Mouse (Mus musculus) limb, embryonic 11.5 days (tissue): ENCODE results near the gene Zfp36l1. TPM values are rescaled to one million over a fixed set of nuclear protein-coding genes. Genes with fewer than 3 reads are reported as not detected.
A peak's percentile ranks its signal among the peaks of the same experiment; 100 is the strongest.
"Not testable (repeated sequence)": the region's sequence is repeated elsewhere in the genome, so short reads cannot be mapped to it uniquely, and the experiment has no call there.

ENCODE experiments used
- ATAC-seq: fragments of 200-750 bp; cut with Nextera tagmentation; 2 replicates; pipeline ENCODE4 v1.8.0; 2017; ENCODE audit warnings: low read depth; ENCODE audit not compliant: insufficient number of reproducible peaks, low FRiP score, low TSS enrichment
- DNase-seq: peaks from one replicate; pipeline ENCODE4 v3.0.0-alpha.2; 2015; ENCODE audit warnings: low spot score
- H3K27ac ChIP-seq: fragments of 300-500 bp; sonication (generic); replicated peaks from 2 replicates; pipeline ENCODE4 v1.5.1; 2014; ENCODE audit warnings: low read depth, mild to moderate bottlenecking, low read length
- H3K27me3 ChIP-seq: fragments of 300-500 bp; sonication (generic); 2 replicates; pipeline ENCODE4 v1.6.1; 2014; ENCODE audit warnings: mild to moderate bottlenecking, low read length, mixed read lengths; ENCODE audit not compliant: control insufficient read depth, insufficient read depth
- H3K36me3 ChIP-seq: fragments of 300-500 bp; sonication (generic); 2 replicates; pipeline ENCODE4 v1.6.1; 2014; ENCODE audit warnings: mild to moderate bottlenecking, low read length, moderate library complexity, mixed read lengths; ENCODE audit not compliant: control insufficient read depth, insufficient read depth
- H3K4me1 ChIP-seq: fragments of 300-500 bp; sonication (generic); 2 replicates; pipeline ENCODE4 v1.6.1; 2014; ENCODE audit warnings: low read length, mixed read lengths; ENCODE audit not compliant: control insufficient read depth, insufficient read depth
- H3K4me2 ChIP-seq: fragments of 300-500 bp; sonication (generic); 2 replicates; pipeline ENCODE4 v1.6.1; 2014; ENCODE audit warnings: low read depth, mild to moderate bottlenecking, moderate library complexity; ENCODE audit not compliant: severe bottlenecking
- H3K4me3 ChIP-seq: fragments of 300-500 bp; sonication (generic); 2 replicates; pipeline ENCODE4 v1.5.1; 2014; ENCODE audit warnings: low read depth, low read length
- H3K9ac ChIP-seq: fragments of 300-500 bp; sonication (generic); 2 replicates; pipeline ENCODE4 v1.6.1; 2014; ENCODE audit warnings: mild to moderate bottlenecking, low read length
- H3K9me3 ChIP-seq: fragments of 300-500 bp; sonication (generic); 2 replicates; pipeline ENCODE4 v1.6.1; 2016; ENCODE audit warnings: low read length; ENCODE audit not compliant: control insufficient read depth
- WGBS: fragments of 180-500 bp; shearing (Covaris S2); extraction: QIAGEN DNeasy Blood & Tissue Kit; methylation state at CpG from one replicate; pipeline ENCODE4 v1.1.7; 2014; 5-methylcytosine and 5-hydroxymethylcytosine counted together
- polyA plus RNA-seq: library from polyadenylated mRNA; unstranded; fragments of >200 nt; fragmentation: Nextera tagmentation; extraction: Ambion mirVana; gene quantifications from 2 replicates; pipeline ENCODE4 v1.2.1, GENCODE M21; 2014

The Zfp36l1 gene
- polyA plus RNA-seq, 1 experiment from 2014 or later: 140 TPM

GRCm38 (mm10) chr12:80109753-80110545, 2.9 kb downstream of the Zfp36l1 start:
- H3K9ac ChIP-seq: peak overlapping the region; percentile 99
- H3K27ac ChIP-seq: peak overlapping the region; percentile 66
- ATAC-seq (no peak), DNase-seq (peak; percentile 64)
- peak overlapping the region; percentile 66 for H3K4me3 ChIP-seq
- peak overlapping the region; percentile 88 for H3K4me2 ChIP-seq
- no peaks in the 10 kb centered on the region for H3K27me3 ChIP-seq
- WGBS: 4% methylated on average over 53 of the region's 53 CpGs
- H3K4me1 ChIP-seq: peaks cover 11% of the 10 kb centered on the region; the same call in 1 of the 2 replicates
- peaks cover 9% of the 10 kb centered on the region for H3K36me3 ChIP-seq
- no peaks in the 10 kb centered on the region for H3K9me3 ChIP-seq

GRCm38 (mm10) chr12:80108896-80109668, 3.7 kb downstream of the Zfp36l1 start:
- ATAC-seq, H3K36me3 ChIP-seq, H3K4me1 ChIP-seq, H3K27me3 ChIP-seq, H3K9me3 ChIP-seq: not testable (repeated sequence)
- peak overlapping the region; percentile 66; the same call in 1 of the 2 replicates for H3K27ac ChIP-seq
- WGBS: 21% methylated on average over 11 of the region's 11 CpGs
- peak; percentile 88 for DNase-seq
- H3K4me2 ChIP-seq: peak overlapping the region; percentile 88
- peak overlapping the region; percentile 99 for H3K9ac ChIP-seq
- peak overlapping the region; percentile 66 for H3K4me3 ChIP-seq

GRCm38 (mm10) chr12:80106896-80107667, 5.7 kb downstream of the Zfp36l1 start:
- H3K27ac ChIP-seq: no peak overlapping the region
- peaks cover 9% of the 10 kb centered on the region for H3K36me3 ChIP-seq
- no peaks in the 10 kb centered on the region for H3K27me3 ChIP-seq
- DNase-seq (peak; percentile 39), ATAC-seq (no peak)
- 88% methylated on average over 3 of the region's 3 CpGs for WGBS
- H3K9me3 ChIP-seq: no peaks in the 10 kb centered on the region
- peaks cover 14% of the 10 kb centered on the region for H3K4me1 ChIP-seq
- no peak overlapping the region for H3K4me3 ChIP-seq
- H3K9ac ChIP-seq: no peak overlapping the region
- H3K4me2 ChIP-seq: no peak overlapping the region

GRCm38 (mm10) chr12:80106138-80106895, 6.5 kb downstream of the Zfp36l1 start:
- DNase-seq (no peak), ATAC-seq (no peak)
- no peak overlapping the region for H3K4me2 ChIP-seq
- H3K9me3 ChIP-seq: no peaks in the 10 kb centered on the region
- no peaks in the 10 kb centered on the region for H3K27me3 ChIP-seq
- WGBS: 88% methylated on average over 4 of the region's 4 CpGs
- peaks cover 14% of the 10 kb centered on the region for H3K4me1 ChIP-seq
- H3K9ac ChIP-seq: no peak overlapping the region
- peaks cover 9% of the 10 kb centered on the region for H3K36me3 ChIP-seq
- H3K27ac ChIP-seq: no peak overlapping the region
- no peak overlapping the region for H3K4me3 ChIP-seq

GRCm38 (mm10) chr12:80103521-80103973, 9.3 kb downstream of the Zfp36l1 start:
- Histone ChIP-seq H3K36me3 (peaks cover 3% of the 10 kb centered on the region; the same call in 1 of the 2 replicates), H3K9me3 (no peaks in the 10 kb centered on the region), H3K9ac (no peak overlapping the region), H3K4me1 (peaks cover 5% of the 10 kb centered on the region), H3K4me3 (no peak overlapping the region), H3K27ac (no peak overlapping the region), H3K27me3 (no peaks in the 10 kb centered on the region), H3K4me2 (no peak overlapping the region; the same call in 1 of the 2 replicates)
- 40% methylated on average over 5 of the region's 5 CpGs for WGBS
- no peak for ATAC-seq
- no peak for DNase-seq

GRCm38 (mm10) chr12:80103089-80103488, 9.7 kb downstream of the Zfp36l1 start:
- no peak for DNase-seq
- Histone ChIP-seq H3K27me3 (no peaks in the 10 kb centered on the region), H3K4me3 (no peak overlapping the region), H3K36me3 (peaks cover 3% of the 10 kb centered on the region; the same call in 1 of the 2 replicates), H3K9ac (no peak overlapping the region), H3K27ac (no peak overlapping the region), H3K4me1 (peaks cover 5% of the 10 kb centered on the region), H3K4me2 (no peak overlapping the region; the same call in 1 of the 2 replicates), H3K9me3 (no peaks in the 10 kb centered on the region)
- ATAC-seq: no peak
- WGBS: 55% methylated on average over 4 of the region's 4 CpGs

GRCm38 (mm10) chr12:80098825-80099224, 14.0 kb downstream of the Zfp36l1 start:
- H3K9me3 ChIP-seq: no peaks in the 10 kb centered on the region
- no peak for DNase-seq
- no peaks in the 10 kb centered on the region for H3K27me3 ChIP-seq
- H3K4me1 ChIP-seq: peaks cover 5% of the 10 kb centered on the region
- WGBS: 71% methylated on average over 1 of the region's 1 CpGs
- H3K9ac ChIP-seq: no peak overlapping the region
- no peak overlapping the region for H3K4me3 ChIP-seq
- ATAC-seq: no peak
- H3K4me2 ChIP-seq: no peak overlapping the region
- no peak overlapping the region for H3K27ac ChIP-seq
- no peaks in the 10 kb centered on the region for H3K36me3 ChIP-seq
